Mouse (Mus musculus) kidney, embryonic 14.5 days (tissue): ENCODE data around the gene Cog1. TPM values are rescaled to one million over a fixed set of nuclear protein-coding genes. Genes with fewer than 3 reads are reported as not detected.

Experiments used
- ATAC-seq: fragments of 200-750 bp; cut with Nextera tagmentation; 2 replicates; pipeline ENCODE4 v1.8.0; 2017; ENCODE audit warnings: moderate number of reproducible peaks, mild to moderate bottlenecking, moderate TSS enrichment, moderate library complexity; ENCODE audit not compliant: low FRiP score, low TSS enrichment
- H3K27ac ChIP-seq: fragments of 300-500 bp; sonication (generic); 2 replicates; pipeline ENCODE4 v1.5.1; 2014; ENCODE audit warnings: low read depth, mild to moderate bottlenecking, low read length, moderate library complexity, mixed read lengths
- H3K27me3 ChIP-seq: fragments of 300-500 bp; sonication (generic); 2 replicates; pipeline ENCODE4 v1.6.1; 2014; ENCODE audit warnings: mild to moderate bottlenecking, low read length; ENCODE audit not compliant: control insufficient read depth, insufficient read depth
- H3K36me3 ChIP-seq: fragments of 300-500 bp; sonication (generic); 2 replicates; pipeline ENCODE4 v1.6.1; 2014; ENCODE audit warnings: low read length, mixed read lengths; ENCODE audit not compliant: control insufficient read depth, insufficient read depth
- H3K4me1 ChIP-seq: fragments of 300-500 bp; sonication (generic); 2 replicates; pipeline ENCODE4 v1.6.1; 2014; ENCODE audit warnings: low read length, mixed read lengths; ENCODE audit not compliant: control insufficient read depth, insufficient read depth
- H3K4me2 ChIP-seq: fragments of 300-500 bp; sonication (generic); replicated peaks from 2 replicates; pipeline ENCODE4 v1.6.1; 2014; ENCODE audit warnings: low read depth, mild to moderate bottlenecking, low read length
- H3K4me3 ChIP-seq: fragments of 300-500 bp; sonication (generic); 2 replicates; pipeline ENCODE4 v1.5.1; 2014; ENCODE audit warnings: mild to moderate bottlenecking, low read length
- H3K9ac ChIP-seq: fragments of 300-500 bp; sonication (generic); 2 replicates; pipeline ENCODE4 v1.6.1; 2014; ENCODE audit warnings: low read depth, mild to moderate bottlenecking, low read length, moderate library complexity
- H3K9me3 ChIP-seq: fragments of 300-500 bp; sonication (generic); 2 replicates; pipeline ENCODE4 v1.6.1; 2016; ENCODE audit warnings: low read length; ENCODE audit not compliant: control insufficient read depth
- WGBS: fragments of 180-500 bp; shearing (Covaris S2); extraction: QIAGEN DNeasy Blood & Tissue Kit; methylation state at CpG from one replicate; pipeline ENCODE4 v1.1.7; 2014; 5-methylcytosine and 5-hydroxymethylcytosine counted together
- polyA plus RNA-seq: library from polyadenylated mRNA; unstranded; fragments of >200 nt; fragmentation: Nextera tagmentation; extraction: Ambion mirVana; gene quantifications from 2 replicates; pipeline ENCODE4 v1.2.1, GENCODE M21; 2014

The Cog1 gene
- polyA plus RNA-seq, result 16.6 and 29.3 TPM in 2 replicates

- Histone ChIP-seq H3K9me3 (no peaks in the 10 kb centered on the region; the same call in 1 of the 2 replicates), H3K4me2 (peak within 1 kb of the TSS; percentile 61), H3K9ac (peak within 1 kb of the TSS; percentile 93), H3K27ac (peak within 1 kb of the TSS; percentile 66; the same call in 1 of the 2 replicates), H3K4me3 (peak within 1 kb of the TSS; percentile 88), H3K36me3 (peaks cover 21% of the 10 kb centered on the region), H3K27me3 (no peaks in the 10 kb centered on the region), H3K4me1 (peaks cover 26% of the 10 kb centered on the region)
- 43% methylated on average over 26 of the region's 26 CpGs for WGBS
- ATAC-seq, result no peak
Measured at GRCm38 (mm10) chr11:113648690-113649352, at the start of gene Cog1. Cog1 (plus strand) TSS chr11:113649169.

- 62% methylated on average over 18 of the region's 18 CpGs for WGBS
- no peak for ATAC-seq
- Histone ChIP-seq H3K27me3 (no peaks in the 10 kb centered on the region), H3K4me3 (no peak overlapping the region), H3K4me1 (no peaks in the 10 kb centered on the region), H3K9me3 (no peaks in the 10 kb centered on the region), H3K27ac (no peak overlapping the region), H3K36me3 (no peaks in the 10 kb centered on the region), H3K9ac (no peak overlapping the region), H3K4me2 (no peak overlapping the region)
Measured at GRCm38 (mm10) chr11:113600526-113601245, 48.3 kb upstream of the Cog1 start.

GRCm38 (mm10) chr11:113601616-113602343 is 47.2 kb upstream of the Cog1 start:
- Histone ChIP-seq H3K36me3 (no peaks in the 10 kb centered on the region), H3K4me2 (no peak overlapping the region), H3K9me3 (peaks cover 2% of the 10 kb centered on the region), H3K4me3 (no peak overlapping the region), H3K27ac (no peak overlapping the region), H3K27me3 (no peaks in the 10 kb centered on the region), H3K9ac (no peak overlapping the region), H3K4me1 (no peaks in the 10 kb centered on the region)
- no peak for ATAC-seq
- WGBS, result 61% methylated on average over 12 of the region's 12 CpGs

- peaks cover 13% of the 10 kb centered on the region; the same call in 1 of the 2 replicates for H3K4me1 ChIP-seq
- no peak overlapping the region for H3K4me2 ChIP-seq
- no peak overlapping the region for H3K27ac ChIP-seq
- 98% methylated on average over 12 of the region's 12 CpGs for WGBS
- H3K4me3 ChIP-seq, result no peak overlapping the region
- H3K27me3 ChIP-seq, result no peaks in the 10 kb centered on the region
- no peak for ATAC-seq
- peaks cover 2% of the 10 kb centered on the region for H3K9me3 ChIP-seq
- no peaks in the 10 kb centered on the region for H3K36me3 ChIP-seq
- H3K9ac ChIP-seq, result no peak overlapping the region
Measured at GRCm38 (mm10) chr11:113607556-113607955, 41.4 kb upstream of the Cog1 start.

GRCm38 (mm10) chr11:113609581-113609980 is 39.4 kb upstream of the Cog1 start:
- ATAC-seq, result no peak
- WGBS, result 76% methylated on average over 5 of the region's 5 CpGs
- H3K27me3 ChIP-seq, result no peaks in the 10 kb centered on the region
- no peak overlapping the region for H3K4me3 ChIP-seq
- no peak overlapping the region for H3K4me2 ChIP-seq
- H3K27ac ChIP-seq, result no peak overlapping the region
- peaks cover 13% of the 10 kb centered on the region; the same call in 1 of the 2 replicates for H3K4me1 ChIP-seq
- no peak overlapping the region for H3K9ac ChIP-seq
- H3K9me3 ChIP-seq, result peaks cover 2% of the 10 kb centered on the region
- no peaks in the 10 kb centered on the region for H3K36me3 ChIP-seq

GRCm38 (mm10) chr11:113610266-113610665 is 38.7 kb upstream of the Cog1 start:
- Histone ChIP-seq H3K4me2 (no peak overlapping the region), H3K27ac (no peak overlapping the region), H3K4me3 (no peak overlapping the region), H3K36me3 (no peaks in the 10 kb centered on the region), H3K27me3 (no peaks in the 10 kb centered on the region), H3K9ac (no peak overlapping the region), H3K9me3 (peaks cover 2% of the 10 kb centered on the region), H3K4me1 (peaks cover 13% of the 10 kb centered on the region; the same call in 1 of the 2 replicates)
- ATAC-seq, result no peak
- WGBS, result 35% methylated on average over 5 of the region's 5 CpGs

- WGBS, result 74% methylated on average over 10 of the region's 10 CpGs
- Histone ChIP-seq H3K27me3 (no peaks in the 10 kb centered on the region), H3K4me2 (no peak overlapping the region), H3K4me3 (no peak overlapping the region), H3K4me1 (peaks cover 13% of the 10 kb centered on the region; the same call in 1 of the 2 replicates), H3K9ac (no peak overlapping the region), H3K27ac (no peak overlapping the region), H3K36me3 (no peaks in the 10 kb centered on the region), H3K9me3 (peaks cover under 1% of the 10 kb centered on the region)
- ATAC-seq, result no peak
Measured at GRCm38 (mm10) chr11:113611112-113611646, 37.8 kb upstream of the Cog1 start.

GRCm38 (mm10) chr11:113611664-113612611 is 37.0 kb upstream of the Cog1 start:
- Histone ChIP-seq H3K4me2 (peak overlapping the region; percentile 33), H3K9ac (0 out of 2 replicates have a peak overlapping the region, but pooled peaks have one; percentile 18), H3K4me1 (peaks cover 13% of the 10 kb centered on the region; the same call in 1 of the 2 replicates), H3K27me3 (no peaks in the 10 kb centered on the region), H3K4me3 (no peak overlapping the region), H3K36me3 (no peaks in the 10 kb centered on the region), H3K9me3 (no peaks in the 10 kb centered on the region), H3K27ac (0 out of 2 replicates have a peak overlapping the region, but pooled peaks have one; percentile 30)
- peak; percentile 44; the same call in 1 of the 2 replicates for ATAC-seq
- WGBS, result 10% methylated on average over 24 of the region's 24 CpGs
